Mouse (Mus musculus): ENCODE data around the gene Ifitm3. TPM values are rescaled to one million over a fixed set of nuclear protein-coding genes. Genes with fewer than 3 reads are reported as not detected.
"Not testable (repeated sequence)": the region's sequence is repeated elsewhere in the genome, so short reads cannot be mapped to it uniquely, and the experiment has no call there.

Gene Ifitm3
- polyA plus RNA-seq, 1 experiment from 2014 or later = 246 TPM

DNA sequence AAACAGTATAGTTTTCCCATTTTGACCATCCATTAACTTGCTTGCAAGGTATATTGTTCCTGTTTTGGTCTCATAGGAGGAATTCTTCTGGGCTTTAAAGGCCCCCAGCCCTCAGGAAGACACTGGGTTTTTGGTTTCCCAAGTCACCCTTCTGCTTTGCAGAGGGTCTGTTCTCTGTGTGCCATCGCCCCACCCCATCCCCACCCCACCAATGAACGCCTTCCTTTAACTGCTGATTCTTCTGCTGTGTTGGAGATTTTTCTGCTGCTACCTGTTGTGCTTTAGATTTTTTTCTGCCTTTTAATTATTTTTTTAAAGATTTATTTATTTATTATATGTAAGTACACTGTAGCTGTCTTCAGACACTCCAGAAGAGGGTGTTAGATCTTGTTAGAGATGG, 18.3 kb upstream of the Ifitm3 start, which contains the start of gene Gm17387:
Gene Gm17387 (plus strand): TSS at position 301 of the 400 bp plus-strand sequence.
- Histone ChIP-seq H3K27me3 (no peaks in the 10 kb centered on the region), H3K4me3 (no peak within 1 kb of the TSS), H3K4me2 (no peak within 1 kb of the TSS), H3K36me3 (no peaks in the 10 kb centered on the region), H3K9ac (no peak within 1 kb of the TSS), H3K4me1 (0 out of 2 replicates have a peak, but pooled peaks cover 4% of the 10 kb centered on the region), H3K27ac (no peak within 1 kb of the TSS), H3K9me3 (no peaks in the 10 kb centered on the region)
- ATAC-seq (ENCODE audit: borderline replicate concordance, extremely low read depth, low FRiP score, low TSS enrichment) = no peak
- WGBS = 85% methylated on average over 2 of the region's 2 CpGs

DNA sequence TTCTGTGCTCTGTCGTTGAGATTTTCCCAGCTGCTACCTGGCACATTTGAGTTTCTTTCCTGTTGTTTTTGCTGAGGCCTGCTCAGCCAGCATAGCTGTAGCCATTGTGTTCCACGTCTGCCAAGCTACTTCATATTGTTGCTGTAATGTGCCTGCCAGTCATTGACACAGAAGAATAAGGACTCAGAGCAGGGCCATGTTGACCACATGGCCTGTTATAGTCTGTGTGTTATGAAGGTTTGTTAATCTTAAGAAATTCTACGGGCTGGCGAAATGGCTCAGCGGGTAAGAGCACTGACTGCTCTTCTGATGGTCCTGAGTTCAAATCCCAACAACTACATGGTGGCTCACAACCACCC, 16.1 kb upstream of the Ifitm3 start:
- no peak for ATAC-seq (ENCODE audit: borderline replicate concordance, extremely low read depth, low FRiP score, low TSS enrichment)
- Histone ChIP-seq H3K4me1 (0 out of 2 replicates have a peak, but pooled peaks cover 4% of the 10 kb centered on the region), H3K27ac (peak overlapping the region; percentile 66), H3K4me2 (no peak overlapping the region), H3K4me3 (no peak overlapping the region), H3K36me3 (no peaks in the 10 kb centered on the region), H3K9ac (no peak overlapping the region), H3K9me3 (no peaks in the 10 kb centered on the region), H3K27me3 (no peaks in the 10 kb centered on the region)
- 62% methylated on average over 5 of the region's 5 CpGs for WGBS

- peak overlapping the region; percentile 66 for H3K27ac ChIP-seq
- WGBS = 45% methylated on average over 6 of the region's 6 CpGs
Observed at GRCm38 (mm10) chr7:141026097-141026739, 15.6 kb upstream of the Ifitm3 start.

GRCm38 (mm10) chr7:141024865-141025838, 14.6 kb upstream of the Ifitm3 start:
- Histone ChIP-seq H3K27ac (no peak overlapping the region), H3K9ac (no peak overlapping the region), H3K4me3 (no peak overlapping the region), H3K4me1 (0 out of 2 replicates have a peak, but pooled peaks cover 4% of the 10 kb centered on the region), H3K9me3 (no peaks in the 10 kb centered on the region), H3K36me3 (no peaks in the 10 kb centered on the region), H3K4me2 (no peak overlapping the region), H3K27me3 (no peaks in the 10 kb centered on the region)
- ATAC-seq (ENCODE audit: borderline replicate concordance, extremely low read depth, low FRiP score, low TSS enrichment) = no peak
- 47% methylated on average over 6 of the region's 6 CpGs for WGBS

More at GRCm38 (mm10) chr7:141026097-141026739, 15.6 kb upstream of the Ifitm3 start:
- Histone ChIP-seq H3K9ac (no peak overlapping the region), H3K4me1 (0 out of 2 replicates have a peak, but pooled peaks cover 4% of the 10 kb centered on the region), H3K27me3 (no peaks in the 10 kb centered on the region), H3K4me2 (no peak overlapping the region), H3K4me3 (no peak overlapping the region), H3K9me3 (no peaks in the 10 kb centered on the region), H3K36me3 (no peaks in the 10 kb centered on the region)
- no peak for ATAC-seq (ENCODE audit: borderline replicate concordance, extremely low read depth, low FRiP score, low TSS enrichment)

GRCm38 (mm10) chr7:141021489-141022449, 11.2 kb upstream of the Ifitm3 start:
- no peak overlapping the region for H3K4me3 ChIP-seq
- no peaks in the 10 kb centered on the region for H3K9me3 ChIP-seq
- H3K9ac ChIP-seq = no peak overlapping the region
- H3K4me1 ChIP-seq = 0 out of 2 replicates have a peak, but pooled peaks cover 4% of the 10 kb centered on the region
- H3K27ac ChIP-seq = no peak overlapping the region
- H3K27me3 ChIP-seq = no peaks in the 10 kb centered on the region
- WGBS = 74% methylated on average over 14 of the region's 14 CpGs
- H3K36me3 ChIP-seq = no peaks in the 10 kb centered on the region
- H3K4me2 ChIP-seq = no peak overlapping the region
- ATAC-seq (ENCODE audit: borderline replicate concordance, extremely low read depth, low FRiP score, low TSS enrichment) = no peak

DNA sequence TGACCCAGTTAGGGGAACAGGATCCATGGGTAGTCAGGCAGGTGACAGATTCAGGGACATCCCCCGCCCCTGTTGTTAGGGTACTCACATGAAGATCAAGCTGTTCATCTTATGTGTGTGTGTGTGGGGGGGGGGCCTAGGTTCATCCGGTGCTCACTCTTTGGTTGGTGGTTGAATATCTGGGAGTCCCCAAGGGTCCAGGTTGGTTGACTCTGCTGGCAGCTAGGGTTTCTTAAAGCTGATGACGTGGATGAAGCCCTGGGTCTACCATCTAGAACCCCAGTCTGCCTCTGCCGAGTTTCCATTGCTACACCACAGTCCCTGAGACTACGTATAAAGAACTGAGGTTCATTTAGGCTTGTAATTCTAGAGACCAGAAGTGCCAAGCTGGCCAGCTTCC, 8.5 kb upstream of the Ifitm3 start:
- Histone ChIP-seq H3K9me3 (no peaks in the 10 kb centered on the region), H3K9ac (no peak overlapping the region), H3K36me3 (no peaks in the 10 kb centered on the region), H3K4me3 (no peak overlapping the region), H3K4me1 (no peaks in the 10 kb centered on the region), H3K27ac (no peak overlapping the region), H3K27me3 (no peaks in the 10 kb centered on the region), H3K4me2 (no peak overlapping the region)
- WGBS = 94% methylated on average over 5 of the region's 5 CpGs
- no peak for ATAC-seq (ENCODE audit: borderline replicate concordance, extremely low read depth, low FRiP score, low TSS enrichment)

DNA sequence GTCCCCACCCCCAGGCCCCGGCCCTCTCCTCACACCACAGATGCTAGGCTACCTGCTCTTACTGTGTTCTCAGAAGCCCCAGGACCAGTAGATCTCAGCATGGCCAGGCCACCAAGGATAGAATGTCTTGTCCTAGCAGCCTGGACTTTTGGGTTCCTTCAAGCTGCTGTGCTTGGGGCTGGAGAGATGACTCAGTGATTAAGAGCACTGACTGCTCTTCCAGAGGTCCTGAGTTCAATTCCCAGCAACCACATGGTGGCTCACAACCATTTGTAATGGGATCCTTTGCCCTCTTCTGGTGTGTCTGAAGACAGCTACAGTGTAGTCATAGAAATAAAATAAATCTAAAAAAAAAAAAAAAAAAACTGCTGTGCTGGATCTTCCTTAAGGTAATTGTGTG, 7.3 kb upstream of the Ifitm3 start, which contains the start of gene Ifitm6:
Gene Ifitm6 (minus strand): TSS at position 101 of the 400 bp plus-strand sequence.
- H3K36me3 ChIP-seq; H3K9ac ChIP-seq; H3K9me3 ChIP-seq; H3K27ac ChIP-seq; H3K27me3 ChIP-seq; H3K4me1 ChIP-seq; H3K4me2 ChIP-seq; ATAC-seq (ENCODE audit: borderline replicate concordance, extremely low read depth, low FRiP score, low TSS enrichment); H3K4me3 ChIP-seq: not testable (repeated sequence)
- 86% methylated on average over 1 of the region's 1 CpGs for WGBS

GRCm38 (mm10) chr7:141016707-141017697, 6.4 kb upstream of the Ifitm3 start:
- H3K9ac ChIP-seq = no peak overlapping the region
- H3K4me3 ChIP-seq = no peak overlapping the region
- no peak overlapping the region for H3K27ac ChIP-seq
- 78% methylated on average over 10 of the region's 10 CpGs for WGBS
- no peak overlapping the region for H3K4me2 ChIP-seq
- no peaks in the 10 kb centered on the region for H3K27me3 ChIP-seq
- no peaks in the 10 kb centered on the region for H3K4me1 ChIP-seq
- no peaks in the 10 kb centered on the region for H3K9me3 ChIP-seq
- ATAC-seq (ENCODE audit: borderline replicate concordance, extremely low read depth, low FRiP score, low TSS enrichment) = no peak
- no peaks in the 10 kb centered on the region for H3K36me3 ChIP-seq

DNA sequence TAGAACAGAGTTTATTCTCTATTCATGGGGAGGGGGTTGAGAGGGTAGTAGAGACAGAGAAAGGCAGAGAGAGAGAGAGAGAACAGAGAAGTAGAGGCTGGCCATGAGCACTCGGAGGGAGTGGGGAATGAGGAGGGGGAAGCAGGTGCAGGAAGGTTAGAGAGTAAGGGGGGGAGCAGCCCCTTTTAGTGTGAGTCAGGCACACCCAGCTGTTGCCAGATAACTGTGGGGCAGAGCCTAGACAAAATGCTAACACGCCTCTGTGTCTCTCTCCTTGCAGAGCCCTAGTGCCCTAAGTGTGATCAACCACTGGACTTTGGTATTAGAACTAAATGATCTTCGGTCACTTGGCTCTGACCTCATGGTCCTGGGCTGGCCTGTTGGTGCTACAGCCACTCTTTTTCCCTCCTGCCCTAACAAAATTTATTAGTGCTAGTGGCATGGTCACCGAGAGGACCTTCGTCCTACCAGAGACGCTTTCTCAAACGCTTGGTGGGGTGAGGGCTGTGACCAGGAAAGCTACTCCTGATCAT, 734 bp upstream of the Ifitm3 start:
- H3K9me3 ChIP-seq = no peaks in the 10 kb centered on the region
- peak overlapping the region; percentile 76 for H3K27ac ChIP-seq
- H3K4me3 ChIP-seq = no peak overlapping the region
- ATAC-seq (ENCODE audit: borderline replicate concordance, extremely low read depth, low FRiP score, low TSS enrichment) = no peak
- H3K4me2 ChIP-seq = peak overlapping the region; percentile 65; the same call in 1 of the 2 replicates
- 83% methylated on average over 7 of the region's 7 CpGs for WGBS
- H3K36me3 ChIP-seq = no peaks in the 10 kb centered on the region
- no peaks in the 10 kb centered on the region for H3K27me3 ChIP-seq
- H3K4me1 ChIP-seq = peaks cover 29% of the 10 kb centered on the region
- H3K9ac ChIP-seq = no peak overlapping the region

GRCm38 (mm10) chr7:141009665-141010064, 905 bp downstream of the Ifitm3 start:
- peak overlapping the region; percentile 46; the same call in 1 of the 2 replicates for H3K9ac ChIP-seq
- peak overlapping the region; percentile 50 for H3K4me3 ChIP-seq
- ATAC-seq (ENCODE audit: borderline replicate concordance, extremely low read depth, low FRiP score, low TSS enrichment) = no peak
- WGBS = 74% methylated on average over 9 of the region's 9 CpGs
- H3K4me1 ChIP-seq = peaks cover 29% of the 10 kb centered on the region
- H3K27me3 ChIP-seq = no peaks in the 10 kb centered on the region
- H3K36me3 ChIP-seq = no peaks in the 10 kb centered on the region
- H3K9me3 ChIP-seq = no peaks in the 10 kb centered on the region
- H3K4me2 ChIP-seq = peak overlapping the region; percentile 65
- H3K27ac ChIP-seq = peak overlapping the region; percentile 57; the same call in 1 of the 2 replicates

Measured in lung, embryonic 15.5 days (tissue).